Mouse (Mus musculus): Measurements from ENCODE around the gene 4931422A03Rik.
"Not testable (repeated sequence)": the region's sequence is repeated elsewhere in the genome, so short reads cannot be mapped to it uniquely, and the experiment has no call there.

GRCm38 (mm10) chr2:104065526-104065925, 37.4 kb upstream of the 4931422A03Rik start, which contains the start of gene Gm10912:
- TF ChIP-seq CTCF (IDR thresholded peaks at IDR 0.05; ENCODE audit: extremely low read depth, insufficient read length, insufficient replicate concordance, low read depth, low read length); POLR2A (IDR thresholded peaks at IDR 0.05; ENCODE audit: low read depth, low read length): not testable (repeated sequence)
